Mouse (Mus musculus) midbrain, embryonic 16.5 days (tissue): ENCODE results near the gene Gm21820. TPM values are rescaled to one million over a fixed set of nuclear protein-coding genes. Genes with fewer than 3 reads are reported as not detected.
"Not testable (repeated sequence)": the region's sequence is repeated elsewhere in the genome, so short reads cannot be mapped to it uniquely, and the experiment has no call there.

Source experiments
- ATAC-seq: fragments of 200-750 bp; cut with Nextera tagmentation; 2 replicates; pipeline ENCODE4 v1.8.0; 2017; ENCODE audit warnings: moderate TSS enrichment
- H3K27ac ChIP-seq: fragments of 300-500 bp; sonication (generic); 2 replicates; pipeline ENCODE4 v1.5.1; 2014; ENCODE audit warnings: mild to moderate bottlenecking, low read length, mixed read lengths
- H3K27me3 ChIP-seq: fragments of 300-500 bp; sonication (generic); 2 replicates; pipeline ENCODE4 v1.6.1; 2014; ENCODE audit warnings: low read depth, low read length, mixed read lengths; ENCODE audit not compliant: control insufficient read depth, insufficient read depth
- H3K36me3 ChIP-seq: fragments of 300-500 bp; sonication (generic); 2 replicates; pipeline ENCODE4 v1.6.1; 2014; ENCODE audit warnings: mild to moderate bottlenecking, low read length, moderate library complexity, mixed read lengths; ENCODE audit not compliant: control insufficient read depth, insufficient read depth
- H3K4me1 ChIP-seq: fragments of 300-500 bp; sonication (generic); 2 replicates; pipeline ENCODE4 v1.6.1; 2014; ENCODE audit warnings: mild to moderate bottlenecking, low read length, mixed read lengths; ENCODE audit not compliant: control insufficient read depth, insufficient read depth
- H3K4me2 ChIP-seq: fragments of 300-500 bp; sonication (generic); 2 replicates; pipeline ENCODE4 v1.6.1; 2014; ENCODE audit warnings: mild to moderate bottlenecking, low read length, mixed read lengths
- H3K4me3 ChIP-seq: fragments of 300-500 bp; sonication (generic); 2 replicates; pipeline ENCODE4 v1.5.1; 2014; ENCODE audit warnings: low read depth, mild to moderate bottlenecking, low read length, moderate library complexity, mixed read lengths
- H3K9ac ChIP-seq: fragments of 300-500 bp; sonication (generic); 2 replicates; pipeline ENCODE4 v1.6.1; 2014; ENCODE audit warnings: low read depth, low read length, mixed read lengths
- H3K9me3 ChIP-seq: fragments of 300-500 bp; sonication (generic); replicated peaks from 2 replicates; pipeline ENCODE4 v1.6.1; 2014; ENCODE audit warnings: mild to moderate bottlenecking, low read length, mixed read lengths; ENCODE audit not compliant: control insufficient read depth, poor library complexity, severe bottlenecking
- WGBS: fragments of 180-500 bp; shearing (Covaris S2); extraction: QIAGEN DNeasy Blood & Tissue Kit; methylation state at CpG from one replicate; pipeline ENCODE4 v1.1.7; 2014; 5-methylcytosine and 5-hydroxymethylcytosine counted together
- polyA plus RNA-seq: library from polyadenylated mRNA; unstranded; fragments of >200 nt; fragmentation: Nextera tagmentation; extraction: Ambion mirVana; gene quantifications from 2 replicates; pipeline ENCODE4 v1.2.1, GENCODE M21; 2015

Gm21820 gene
- not detected in 2 replicates for polyA plus RNA-seq

GRCm38 (mm10) chrY:5249341-5249740 is at the start of gene Gm21820:
Gene Gm21820 (minus strand): TSS chrY:5249441.
- not testable (repeated sequence) for H3K36me3 ChIP-seq, H3K4me3 ChIP-seq, H3K4me1 ChIP-seq, H3K27me3 ChIP-seq, H3K9ac ChIP-seq, H3K4me2 ChIP-seq, H3K9me3 ChIP-seq, ATAC-seq, H3K27ac ChIP-seq
- WGBS, result 60% methylated on average over 1 of the region's 1 CpGs

Other genes starting within 250 kb of the Gm21820 start
- not detected in 2 replicates for gene Gm20918, start 205.5 kb downstream of the Gm21820 start, polyA plus RNA-seq